Mouse (Mus musculus): ENCODE measurements around the gene Asb12. TPM values are rescaled to one million over a fixed set of nuclear protein-coding genes. Genes with fewer than 3 reads are reported as not detected.
"Not testable (repeated sequence)": the region's sequence is repeated elsewhere in the genome, so short reads cannot be mapped to it uniquely, and the experiment has no call there.

Asb12 gene
- polyA plus RNA-seq (2014; fragmentation: Nextera tagmentation; extraction: Ambion mirVana): 0.19 TPM in 1 of 2 replicates, not detected in the other

DNA sequence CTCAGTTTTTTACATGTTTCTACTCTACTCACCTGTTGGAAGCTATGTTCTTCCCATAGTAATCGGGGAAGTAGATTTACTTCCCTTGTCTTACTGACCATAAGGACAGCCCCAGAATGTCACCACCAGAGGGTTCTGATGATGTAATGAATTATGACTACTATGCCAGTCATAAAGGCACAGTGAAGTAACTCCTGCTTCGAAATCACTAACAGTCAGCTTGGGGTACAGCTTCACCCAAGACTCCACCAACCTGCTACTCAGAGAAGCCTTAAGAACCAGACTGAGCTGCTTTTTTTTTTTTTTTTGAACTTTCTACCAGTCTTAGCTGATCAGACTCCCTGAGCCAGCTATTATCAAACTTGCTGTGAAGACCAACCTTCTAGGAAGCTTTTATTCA lies at the start of gene Asb12, which contains the start of gene Pfn5:
TSS of gene Asb12 (minus strand) at position 101 of the 400 bp plus-strand sequence.
TSS of gene Pfn5 (plus strand) at position 218 of the 400 bp plus-strand sequence.
- Histone ChIP-seq H3K4me3 (ENCODE audit: low read depth, low read length) (no peak within 1 kb of the TSS), H3K9ac (ENCODE audit: low read length) (no peak within 1 kb of the TSS), H3K27me3 (ENCODE audit: control insufficient read depth, insufficient read depth, low read length) (no peaks in the 10 kb centered on the region), H3K27ac (ENCODE audit: low read depth, low read length) (no peak within 1 kb of the TSS), H3K4me2 (ENCODE audit: low read depth) (no peak within 1 kb of the TSS), H3K4me1 (ENCODE audit: control insufficient read depth, insufficient read depth, low read length) (no peaks in the 10 kb centered on the region), H3K36me3 (ENCODE audit: control insufficient read depth, insufficient read depth, low read length) (no peaks in the 10 kb centered on the region), H3K9me3 (ENCODE audit: control insufficient read depth, low read length) (no peaks in the 10 kb centered on the region)
- no peak for DNase-seq (ENCODE audit: low spot score)
- no peak for ATAC-seq (ENCODE audit: insufficient read depth, low FRiP score, low TSS enrichment)
- 83% methylated on average over 2 of the region's 2 CpGs for WGBS

DNA sequence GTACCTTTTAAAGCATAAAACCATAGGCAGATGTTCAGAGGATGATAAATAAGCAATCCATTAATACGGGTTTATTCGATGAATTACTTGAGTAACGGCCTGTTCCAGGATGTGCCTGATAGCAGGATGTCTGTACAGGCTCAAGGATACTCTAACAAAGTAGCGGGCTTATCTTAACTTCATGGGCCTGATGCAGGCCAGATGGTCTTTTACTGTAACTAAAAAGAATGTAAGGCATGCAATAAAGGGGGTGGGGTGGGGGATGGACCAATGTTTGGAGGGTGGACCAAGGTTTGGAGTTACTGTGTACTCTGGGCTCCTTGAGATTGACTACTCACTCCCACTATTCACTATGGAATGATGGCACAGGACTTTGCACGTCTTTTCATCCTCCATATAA lies 42.8 kb upstream of the Asb12 start:
- Histone ChIP-seq H3K27ac (ENCODE audit: low read depth, low read length) (no peak overlapping the region), H3K4me2 (ENCODE audit: low read depth) (no peak overlapping the region), H3K9ac (ENCODE audit: low read length) (no peak overlapping the region), H3K36me3 (ENCODE audit: control insufficient read depth, insufficient read depth, low read length) (no peaks in the 10 kb centered on the region), H3K4me1 (ENCODE audit: control insufficient read depth, insufficient read depth, low read length) (no peaks in the 10 kb centered on the region), H3K27me3 (ENCODE audit: control insufficient read depth, insufficient read depth, low read length) (no peaks in the 10 kb centered on the region), H3K9me3 (ENCODE audit: control insufficient read depth, low read length) (no peaks in the 10 kb centered on the region), H3K4me3 (ENCODE audit: low read depth, low read length) (no peak overlapping the region)
- DNase-seq (ENCODE audit: low spot score) (no peak), ATAC-seq (ENCODE audit: insufficient read depth, low FRiP score, low TSS enrichment) (no peak)
- 87% methylated on average over 5 of the region's 5 CpGs for WGBS

- no peaks in the 10 kb centered on the region for H3K4me1 ChIP-seq (ENCODE audit: control insufficient read depth, insufficient read depth, low read length)
Measured at GRCm38 (mm10) chrX:95554321-95554720, 3.5 kb downstream of the Asb12 start.

DNA sequence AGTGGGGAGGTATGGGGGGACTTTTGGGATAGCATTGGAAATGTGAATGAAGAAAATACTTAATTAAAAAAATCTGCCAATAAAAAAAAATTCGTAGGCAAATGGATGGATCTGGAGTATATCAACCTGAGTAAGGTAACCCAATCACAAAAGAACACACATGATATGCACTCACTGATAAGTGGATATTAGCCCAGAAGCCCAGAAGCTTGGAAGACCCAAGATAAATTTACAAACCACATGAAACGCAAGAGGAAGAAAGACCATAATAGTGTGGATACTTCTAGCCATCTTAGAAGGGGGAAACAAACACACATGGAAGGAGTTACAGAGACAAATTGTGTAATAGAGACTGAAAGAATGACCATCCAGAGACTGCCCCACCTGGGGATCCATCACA lies 22.3 kb downstream of the Asb12 start:
- ATAC-seq (ENCODE audit: insufficient read depth, low FRiP score, low TSS enrichment); H3K9ac ChIP-seq (ENCODE audit: low read length); H3K4me2 ChIP-seq (ENCODE audit: low read depth); H3K4me3 ChIP-seq (ENCODE audit: low read depth, low read length); H3K36me3 ChIP-seq (ENCODE audit: control insufficient read depth, insufficient read depth, low read length); H3K9me3 ChIP-seq (ENCODE audit: control insufficient read depth, low read length); DNase-seq (ENCODE audit: low spot score); H3K27ac ChIP-seq (ENCODE audit: low read depth, low read length); H3K27me3 ChIP-seq (ENCODE audit: control insufficient read depth, insufficient read depth, low read length); H3K4me1 ChIP-seq (ENCODE audit: control insufficient read depth, insufficient read depth, low read length): not testable (repeated sequence)
- WGBS: 95% methylated on average over 2 of the region's 2 CpGs

More at GRCm38 (mm10) chrX:95554321-95554720, 3.5 kb downstream of the Asb12 start:
- H3K9me3 ChIP-seq (ENCODE audit: control insufficient read depth, low read length): no peaks in the 10 kb centered on the region
- no peak overlapping the region for H3K9ac ChIP-seq (ENCODE audit: low read length)
- no peak for ATAC-seq (ENCODE audit: insufficient read depth, low FRiP score, low TSS enrichment)
- H3K4me2 ChIP-seq (ENCODE audit: low read depth): no peak overlapping the region
- 80% methylated on average over 4 of the region's 4 CpGs for WGBS
- DNase-seq (ENCODE audit: low spot score): no peak
- no peak overlapping the region for H3K27ac ChIP-seq (ENCODE audit: low read depth, low read length)
- H3K36me3 ChIP-seq (ENCODE audit: control insufficient read depth, insufficient read depth, low read length): no peaks in the 10 kb centered on the region
- no peak overlapping the region for H3K4me3 ChIP-seq (ENCODE audit: low read depth, low read length)
- H3K27me3 ChIP-seq (ENCODE audit: control insufficient read depth, insufficient read depth, low read length): no peaks in the 10 kb centered on the region

GRCm38 (mm10) chrX:95525166-95525565 lies 32.6 kb downstream of the Asb12 start:
- Histone ChIP-seq H3K4me3 (ENCODE audit: low read depth, low read length) (no peak overlapping the region), H3K27me3 (ENCODE audit: control insufficient read depth, insufficient read depth, low read length) (no peaks in the 10 kb centered on the region), H3K9ac (ENCODE audit: low read length) (no peak overlapping the region), H3K4me1 (ENCODE audit: control insufficient read depth, insufficient read depth, low read length) (no peaks in the 10 kb centered on the region), H3K9me3 (ENCODE audit: control insufficient read depth, low read length) (no peaks in the 10 kb centered on the region), H3K4me2 (ENCODE audit: low read depth) (no peak overlapping the region), H3K27ac (ENCODE audit: low read depth, low read length) (no peak overlapping the region), H3K36me3 (ENCODE audit: control insufficient read depth, insufficient read depth, low read length) (no peaks in the 10 kb centered on the region)
- 90% methylated on average over 2 of the region's 2 CpGs for WGBS
- ATAC-seq (ENCODE audit: insufficient read depth, low FRiP score, low TSS enrichment): no peak
- DNase-seq (ENCODE audit: low spot score): no peak

DNA sequence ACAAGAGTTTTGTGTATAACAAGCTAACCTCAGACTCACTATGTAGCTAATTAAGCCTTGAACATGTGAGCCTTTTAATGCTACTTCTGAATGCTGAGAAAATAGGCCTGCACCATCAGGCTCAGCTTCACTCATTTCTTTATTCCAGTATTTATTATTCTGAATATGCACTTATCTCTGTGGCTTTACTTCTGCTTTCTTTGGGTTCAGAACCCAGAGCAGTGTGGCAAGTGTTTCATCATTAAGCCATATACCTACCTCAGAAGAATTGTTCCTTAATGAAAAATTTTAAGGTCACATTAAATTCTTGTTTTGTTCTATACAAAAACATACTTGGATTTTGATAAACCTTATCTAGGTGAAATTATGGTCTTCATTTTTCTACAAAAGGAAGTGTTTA lies 33.9 kb downstream of the Asb12 start:
- no peak overlapping the region for H3K4me2 ChIP-seq (ENCODE audit: low read depth)
- H3K27me3 ChIP-seq (ENCODE audit: control insufficient read depth, insufficient read depth, low read length): no peaks in the 10 kb centered on the region
- no peak overlapping the region for H3K27ac ChIP-seq (ENCODE audit: low read depth, low read length)
- DNase-seq (ENCODE audit: low spot score) (no peak), ATAC-seq (ENCODE audit: insufficient read depth, low FRiP score, low TSS enrichment) (no peak)
- H3K9ac ChIP-seq (ENCODE audit: low read length): no peak overlapping the region
- H3K4me3 ChIP-seq (ENCODE audit: low read depth, low read length): no peak overlapping the region
- no peaks in the 10 kb centered on the region for H3K9me3 ChIP-seq (ENCODE audit: control insufficient read depth, low read length)
- H3K4me1 ChIP-seq (ENCODE audit: control insufficient read depth, insufficient read depth, low read length): no peaks in the 10 kb centered on the region
- H3K36me3 ChIP-seq (ENCODE audit: control insufficient read depth, insufficient read depth, low read length): no peaks in the 10 kb centered on the region

GRCm38 (mm10) chrX:95457166-95457565 lies 100.6 kb downstream of the Asb12 start:
- Histone ChIP-seq H3K4me3 (ENCODE audit: low read depth, low read length) (no peak overlapping the region), H3K9me3 (ENCODE audit: control insufficient read depth, low read length) (no peaks in the 10 kb centered on the region), H3K4me2 (ENCODE audit: low read depth) (no peak overlapping the region), H3K4me1 (ENCODE audit: control insufficient read depth, insufficient read depth, low read length) (no peaks in the 10 kb centered on the region), H3K27ac (ENCODE audit: low read depth, low read length) (no peak overlapping the region), H3K36me3 (ENCODE audit: control insufficient read depth, insufficient read depth, low read length) (no peaks in the 10 kb centered on the region), H3K9ac (ENCODE audit: low read length) (no peak overlapping the region), H3K27me3 (ENCODE audit: control insufficient read depth, insufficient read depth, low read length) (no peaks in the 10 kb centered on the region)
- 78% methylated on average over 3 of the region's 3 CpGs for WGBS
- ATAC-seq (ENCODE audit: insufficient read depth, low FRiP score, low TSS enrichment) (no peak), DNase-seq (ENCODE audit: low spot score) (no peak)

GRCm38 (mm10) chrX:95445866-95446265 lies 111.9 kb downstream of the Asb12 start:
- H3K9ac ChIP-seq (ENCODE audit: low read length): no peak overlapping the region
- no peaks in the 10 kb centered on the region for H3K27me3 ChIP-seq (ENCODE audit: control insufficient read depth, insufficient read depth, low read length)
- no peak overlapping the region for H3K27ac ChIP-seq (ENCODE audit: low read depth, low read length)
- no peaks in the 10 kb centered on the region for H3K9me3 ChIP-seq (ENCODE audit: control insufficient read depth, low read length)
- ATAC-seq (ENCODE audit: insufficient read depth, low FRiP score, low TSS enrichment) (no peak), DNase-seq (ENCODE audit: low spot score) (no peak)
- WGBS: 88% methylated on average over 2 of the region's 2 CpGs
- H3K4me1 ChIP-seq (ENCODE audit: control insufficient read depth, insufficient read depth, low read length): no peaks in the 10 kb centered on the region
- no peak overlapping the region for H3K4me2 ChIP-seq (ENCODE audit: low read depth)
- H3K36me3 ChIP-seq (ENCODE audit: control insufficient read depth, insufficient read depth, low read length): no peaks in the 10 kb centered on the region
- H3K4me3 ChIP-seq (ENCODE audit: low read depth, low read length): no peak overlapping the region

- no peaks in the 10 kb centered on the region for H3K27me3 ChIP-seq (ENCODE audit: control insufficient read depth, insufficient read depth, low read length)
- 45% methylated on average over 3 of the region's 3 CpGs for WGBS
- no peak for DNase-seq (ENCODE audit: low spot score)
- no peak overlapping the region for H3K27ac ChIP-seq (ENCODE audit: low read depth, low read length)
- H3K9ac ChIP-seq (ENCODE audit: low read length): no peak overlapping the region
- H3K4me2 ChIP-seq (ENCODE audit: low read depth): peak overlapping the region; percentile 9; the same call in 1 of the 2 replicates
- no peaks in the 10 kb centered on the region for H3K4me1 ChIP-seq (ENCODE audit: control insufficient read depth, insufficient read depth, low read length)
- H3K36me3 ChIP-seq (ENCODE audit: control insufficient read depth, insufficient read depth, low read length): no peaks in the 10 kb centered on the region
- no peaks in the 10 kb centered on the region for H3K9me3 ChIP-seq (ENCODE audit: control insufficient read depth, low read length)
- ATAC-seq (ENCODE audit: insufficient read depth, low FRiP score, low TSS enrichment): no peak
- peak overlapping the region; percentile 54 for H3K4me3 ChIP-seq (ENCODE audit: low read depth, low read length)
Measured at GRCm38 (mm10) chrX:95445141-95445540, 112.6 kb downstream of the Asb12 start.
